Mouse (Mus musculus) left cerebral cortex, postnatal 25 days (tissue): ENCODE data around the gene Atp5k. TPM values are rescaled to one million over a fixed set of nuclear protein-coding genes. Genes with fewer than 3 reads are reported as not detected.

Source experiments
- DNase-seq, 2 experiments: peaks; one replicate each; pipeline ENCODE4 v3.0.0; 2022; ENCODE audit warnings: low spot score in 2 of 2, mixed read lengths in 1 of 2
- intact Hi-C: fragments of 180-260 bp; cut with DNase I; formaldehyde crosslinking; loops from one replicate; pipeline ENCODE4 v1.15.1; 2025
- total RNA-seq, 2 experiments: library from RNA; stranded (reverse); gene quantifications; 2 replicates each; pipeline ENCODE4 v1.2.3; 2021

Atp5k gene
- total RNA-seq, 2 experiments from 2014 or later: 270 to 287 TPM

DNA sequence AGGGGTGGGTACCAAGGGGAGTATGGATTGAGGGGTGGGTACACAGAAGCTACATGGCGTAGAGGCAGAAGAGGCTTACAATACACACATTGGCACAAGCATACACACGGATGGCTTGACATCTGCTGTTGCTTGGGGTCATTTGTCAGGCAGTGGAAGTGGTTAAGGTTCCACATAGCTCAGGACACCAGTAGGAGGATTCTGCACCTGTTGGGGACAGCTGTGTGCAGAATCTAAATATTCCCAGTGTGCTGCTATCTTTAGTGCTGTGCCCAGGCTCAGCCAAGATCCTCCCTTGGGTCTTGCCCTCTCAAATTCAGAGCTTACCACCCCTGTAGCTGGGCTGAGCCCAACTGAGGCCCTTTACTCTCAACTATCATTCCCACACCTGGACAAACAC lies 1.9 kb upstream of the Atp5k start:
- DNase-seq: no peak
- intact Hi-C loops: no loop called here

GRCm38 (mm10) chr5:108431196-108431595 lies 3.1 kb downstream of the Atp5k start:
- intact Hi-C loops: loop anchor here (5.0 kb wide), 2 partner anchors 151 to 211 kb away; no protein-coding TSS in a partner anchor
- DNase-seq: no peak

DNA sequence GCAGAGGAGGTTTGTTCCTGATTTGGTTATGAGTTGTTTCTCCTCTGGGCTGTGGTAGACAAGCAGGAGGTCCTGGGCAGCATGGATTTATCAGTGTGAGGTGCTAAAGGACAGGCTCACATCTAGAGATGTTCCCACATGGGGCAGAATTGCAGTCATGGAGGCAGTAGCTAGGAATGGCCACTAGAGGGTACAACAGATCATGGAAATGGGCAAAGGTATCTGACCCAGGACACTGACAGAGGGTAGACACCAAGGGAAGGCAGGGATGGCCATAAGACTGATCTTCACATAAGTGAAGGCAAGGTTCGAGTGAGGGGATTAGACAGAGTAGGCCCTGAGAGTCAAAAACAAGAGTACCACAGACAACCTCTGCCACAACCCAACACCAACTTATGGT lies 7.1 kb downstream of the Atp5k start:
- peak; percentile 43 to 47 for DNase-seq
- intact Hi-C loops: loop anchor here (5.0 kb wide), 1 partner anchor 225 kb away; no protein-coding TSS in a partner anchor

GRCm38 (mm10) chr5:108423427-108423826 lies 10.8 kb downstream of the Atp5k start:
- intact Hi-C loops: no loop called here
- no peak for DNase-seq

DNA sequence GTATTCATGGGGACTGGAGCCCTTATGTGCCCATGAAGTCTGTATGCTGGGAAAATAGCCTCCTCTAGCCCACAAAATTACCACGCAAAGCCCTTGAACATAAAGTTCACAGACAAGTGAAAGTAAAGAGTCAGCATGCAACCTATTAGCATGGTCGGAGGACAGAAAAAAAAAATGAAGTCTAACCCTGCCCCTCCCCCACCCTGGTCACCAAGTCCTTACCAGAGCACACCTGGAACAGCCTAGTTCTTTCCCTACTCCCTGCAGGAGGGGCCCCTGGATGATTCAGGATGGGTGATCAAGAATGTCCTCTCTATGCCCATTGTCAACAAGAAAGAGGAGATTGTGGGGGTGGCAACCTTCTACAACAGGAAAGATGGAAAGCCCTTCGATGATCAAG lies 11.5 kb downstream of the Atp5k start:
- no peak for DNase-seq
- intact Hi-C loops: no loop called here

GRCm38 (mm10) chr5:108414711-108415110 lies 19.5 kb downstream of the Atp5k start:
- no peak for DNase-seq
- intact Hi-C loops: no loop called here

DNA sequence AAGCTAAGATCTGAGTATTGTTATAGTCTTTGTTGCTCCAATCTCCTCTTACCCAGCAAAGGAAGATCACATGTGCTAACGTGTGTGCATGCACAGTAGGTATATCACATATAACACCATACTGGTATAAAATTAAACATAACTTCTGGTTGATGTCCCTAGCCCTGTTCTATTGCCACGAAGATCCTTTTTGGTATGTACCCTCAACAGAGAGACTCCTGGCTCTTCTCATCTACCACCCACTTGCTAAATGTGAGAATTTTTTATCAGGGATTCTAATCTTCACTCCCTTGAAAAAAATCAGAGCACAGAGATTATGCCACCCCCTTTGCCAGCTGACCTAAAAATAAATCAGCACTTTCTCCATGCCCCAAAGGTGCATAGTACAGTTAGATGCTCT lies 27.3 kb downstream of the Atp5k start:
- intact Hi-C loops: loop anchor here (1.0 kb wide), 2 partner anchors 22 to 38 kb away; no protein-coding TSS in a partner anchor
- peak in 1 of 2 experiments; percentile 72 for DNase-seq

DNA sequence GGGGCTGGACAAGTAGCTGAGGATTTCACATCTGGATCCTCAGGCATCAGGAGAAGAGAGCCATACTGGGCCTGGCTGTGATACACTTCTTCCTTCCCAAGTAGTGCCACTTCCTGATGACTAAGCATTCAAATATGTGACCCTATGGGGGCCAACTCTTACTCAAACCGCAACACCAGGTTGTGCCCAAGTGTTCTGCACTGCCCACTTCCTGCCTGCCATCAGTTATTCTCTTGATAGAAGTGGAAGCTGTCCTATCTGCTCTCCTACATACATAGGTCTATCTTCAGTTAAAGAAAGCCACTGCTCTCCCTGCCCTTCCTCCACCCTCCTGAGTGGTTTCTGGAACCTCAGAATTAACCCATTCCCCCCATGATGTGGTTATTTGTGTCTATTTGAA lies 28.8 kb downstream of the Atp5k start:
- DNase-seq: no peak
- intact Hi-C loops: no loop called here

DNA sequence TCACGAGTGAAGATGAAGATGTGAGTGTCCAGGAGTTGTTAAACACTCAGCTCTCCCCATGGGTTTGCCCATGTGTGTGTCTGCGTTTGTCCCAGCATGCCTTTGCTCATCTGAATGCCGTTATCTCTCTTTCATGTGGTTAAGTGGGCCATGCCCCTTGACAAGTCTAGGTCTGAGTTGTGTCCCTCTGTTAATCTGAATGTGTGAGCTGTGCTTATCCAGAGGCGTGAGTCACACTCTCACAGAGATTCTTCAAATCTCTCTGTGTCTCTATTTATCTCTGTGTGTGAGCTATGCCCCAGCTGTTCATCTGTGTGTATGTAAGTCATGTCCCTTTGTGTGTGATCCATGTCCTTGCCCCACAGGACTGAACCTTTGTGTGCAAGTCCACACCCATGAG lies 30.8 kb downstream of the Atp5k start:
- no peak for DNase-seq
- intact Hi-C loops: no loop called here

- intact Hi-C loops: no loop called here
- no peak for DNase-seq
Observed at GRCm38 (mm10) chr5:108389744-108390143, 44.5 kb downstream of the Atp5k start.

DNA sequence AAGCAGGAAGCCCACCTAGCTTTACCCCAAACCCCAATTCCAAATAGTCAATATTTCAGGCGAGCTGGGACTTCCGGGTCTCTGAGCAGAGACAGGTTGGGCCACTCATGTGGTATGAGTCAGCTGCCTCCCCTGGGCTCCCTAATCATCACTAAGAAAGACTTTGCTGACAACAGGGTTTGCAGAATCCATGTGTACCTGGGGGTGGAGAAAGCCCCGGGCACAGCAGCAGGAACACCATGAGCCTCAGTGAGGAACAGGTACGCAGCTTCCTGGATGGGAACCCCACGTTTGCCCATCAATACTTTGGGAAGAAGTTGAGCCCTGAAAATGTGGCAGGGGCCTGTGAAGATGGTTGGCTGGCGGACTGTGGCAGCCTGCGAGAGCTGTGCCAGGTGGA lies 46.0 kb downstream of the Atp5k start, which contains the start of gene Pde6b:
Pde6b (plus strand) TSS at position 191 of the 400 bp plus-strand sequence.
- intact Hi-C loops: no loop called here
- no peak for DNase-seq

GRCm38 (mm10) chr5:108386449-108386848 lies 47.8 kb downstream of the Atp5k start:
- intact Hi-C loops: no loop called here
- peak in 1 of 2 experiments; percentile 59 for DNase-seq

- peak; percentile 64 to 89 for DNase-seq
- intact Hi-C loops: loop anchor here (1.0 kb wide), 2 partner anchors 16 to 22 kb away; no protein-coding TSS in a partner anchor
Observed at GRCm38 (mm10) chr5:108385632-108386031, 48.6 kb downstream of the Atp5k start.

Other genes with a start within 250 kb of the Atp5k start
- gene Dr1, start 165.6 kb downstream of the Atp5k start, total RNA-seq: 10 to 100 TPM; 36.4 to 38.9 TPM
- gene Pigg, start 121.8 kb downstream of the Atp5k start, total RNA-seq: 10 to 100 TPM; 12.5 TPM
- 10 to 100 TPM; 69.2 to 70.0 TPM for gene Gm42517, start 66.5 kb downstream of the Atp5k start, total RNA-seq
- under 1 TPM; 0.16 to 0.27 TPM for gene Pde6b, start 46.1 kb downstream of the Atp5k start, total RNA-seq
- under 1 TPM; 0.25 to 0.69 TPM for gene Mfsd7a, start 14.4 kb upstream of the Atp5k start, total RNA-seq
- gene Pcgf3, start 26.8 kb upstream of the Atp5k start, total RNA-seq: 10 to 100 TPM; 47.2 to 58.5 TPM
- 100 to 1,000 TPM; 640 to 650 TPM for gene Cplx1, start 115.6 kb upstream of the Atp5k start, total RNA-seq
- gene Gak, start 195.3 kb upstream of the Atp5k start, total RNA-seq: 10 to 100 TPM; 98.6 to 99.1 TPM
- gene Tmem175, start 195.3 kb upstream of the Atp5k start, total RNA-seq: 10 to 100 TPM; 37.4 to 42.1 TPM
- gene Idua, start 225.9 kb upstream of the Atp5k start, total RNA-seq: 10 to 100 TPM; 11.4 to 15.0 TPM
- gene Dgkq, start 235.2 kb upstream of the Atp5k start, total RNA-seq: 10 to 100 TPM; 46.9 to 57.7 TPM
- gene Slc26a1, start 241.1 kb upstream of the Atp5k start, total RNA-seq: 1 to 10 TPM; 1.3 to 1.5 TPM